Mouse (Mus musculus): ENCODE data around the gene Ranbp6. TPM values are rescaled to one million over a fixed set of nuclear protein-coding genes. Genes with fewer than 3 reads are reported as not detected.
A peak's percentile ranks its signal among the peaks of the same experiment; 100 is the strongest.

The Ranbp6 gene
- polyA plus RNA-seq, 1 experiment = 15.9 TPM

- no peak overlapping the region for H3K27ac ChIP-seq (ENCODE audit: insufficient read depth, low read length)
- H3K4me1 ChIP-seq (ENCODE audit: control insufficient read depth, insufficient read depth, low read length) = no peaks in the 10 kb centered on the region
- H3K4me3 ChIP-seq (ENCODE audit: insufficient read depth, low read length) = no peak overlapping the region
- TF ChIP-seq POLR2A (IDR thresholded peaks at IDR 0.05; ENCODE audit: extremely low read depth, insufficient read depth, low read length) (no peak), CTCF (IDR thresholded peaks at IDR 0.05; ENCODE audit: extremely low read depth, insufficient read depth, low read length) (no peak)
Measured at GRCm38 (mm10) chr19:29823456-29824010, 10.8 kb upstream of the Ranbp6 start.

- no peak overlapping the region for H3K27ac ChIP-seq (ENCODE audit: insufficient read depth, low read length)
- H3K4me3 ChIP-seq (ENCODE audit: insufficient read depth, low read length) = no peak overlapping the region
- no peaks in the 10 kb centered on the region for H3K4me1 ChIP-seq (ENCODE audit: control insufficient read depth, insufficient read depth, low read length)
- TF ChIP-seq CTCF (IDR thresholded peaks at IDR 0.05; ENCODE audit: extremely low read depth, insufficient read depth, low read length) = peak; percentile 57
- no peak for TF ChIP-seq POLR2A (IDR thresholded peaks at IDR 0.05; ENCODE audit: extremely low read depth, insufficient read depth, low read length)
Measured at GRCm38 (mm10) chr19:29820966-29821365, 8.2 kb upstream of the Ranbp6 start.

GRCm38 (mm10) chr19:29810022-29810421 is 2.8 kb downstream of the Ranbp6 start:
- no peak overlapping the region for H3K27ac ChIP-seq (ENCODE audit: insufficient read depth, low read length)
- no peak for TF ChIP-seq POLR2A (IDR thresholded peaks at IDR 0.05; ENCODE audit: extremely low read depth, insufficient read depth, low read length)
- TF ChIP-seq CTCF (IDR thresholded peaks at IDR 0.05; ENCODE audit: extremely low read depth, insufficient read depth, low read length) = no peak
- H3K4me1 ChIP-seq (ENCODE audit: control insufficient read depth, insufficient read depth, low read length) = peaks cover 5% of the 10 kb centered on the region
- no peak overlapping the region for H3K4me3 ChIP-seq (ENCODE audit: insufficient read depth, low read length)

GRCm38 (mm10) chr19:29805917-29806785 is 6.6 kb downstream of the Ranbp6 start, which contains the start of gene 9930021J03Rik:
9930021J03Rik (minus strand) TSS chr19:29805989.
- TF ChIP-seq POLR2A (IDR thresholded peaks at IDR 0.05; ENCODE audit: extremely low read depth, insufficient read depth, low read length) = peak; percentile 69; the same call in 1 of the 2 replicates
- TF ChIP-seq CTCF (IDR thresholded peaks at IDR 0.05; ENCODE audit: extremely low read depth, insufficient read depth, low read length) = no peak
- Histone ChIP-seq H3K27ac (ENCODE audit: insufficient read depth, low read length) (peak within 1 kb of the TSS; percentile 39; the same call in 1 of the 2 replicates), H3K4me1 (ENCODE audit: control insufficient read depth, insufficient read depth, low read length) (peaks cover 4% of the 10 kb centered on the region), H3K4me3 (ENCODE audit: insufficient read depth, low read length) (peak within 1 kb of the TSS; percentile 57)

GRCm38 (mm10) chr19:29805101-29805916 is 7.5 kb downstream of the Ranbp6 start:
- Histone ChIP-seq H3K4me3 (ENCODE audit: insufficient read depth, low read length) (peak overlapping the region; percentile 57), H3K4me1 (ENCODE audit: control insufficient read depth, insufficient read depth, low read length) (peaks cover 4% of the 10 kb centered on the region), H3K27ac (ENCODE audit: insufficient read depth, low read length) (peak overlapping the region; percentile 39; the same call in 1 of the 2 replicates)
- TF ChIP-seq POLR2A (IDR thresholded peaks at IDR 0.05; ENCODE audit: extremely low read depth, insufficient read depth, low read length) (no peak), CTCF (IDR thresholded peaks at IDR 0.05; ENCODE audit: extremely low read depth, insufficient read depth, low read length) (no peak)

GRCm38 (mm10) chr19:29803946-29804345 is 8.8 kb downstream of the Ranbp6 start:
- peaks cover 3% of the 10 kb centered on the region for H3K4me1 ChIP-seq (ENCODE audit: control insufficient read depth, insufficient read depth, low read length)
- TF ChIP-seq CTCF (IDR thresholded peaks at IDR 0.05; ENCODE audit: extremely low read depth, insufficient read depth, low read length) (no peak), POLR2A (IDR thresholded peaks at IDR 0.05; ENCODE audit: extremely low read depth, insufficient read depth, low read length) (no peak)
- peak overlapping the region; percentile 17; the same call in 1 of the 2 replicates for H3K4me3 ChIP-seq (ENCODE audit: insufficient read depth, low read length)
- H3K27ac ChIP-seq (ENCODE audit: insufficient read depth, low read length) = no peak overlapping the region

GRCm38 (mm10) chr19:29797371-29797770 is 15.4 kb downstream of the Ranbp6 start:
- H3K4me3 ChIP-seq (ENCODE audit: insufficient read depth, low read length) = no peak overlapping the region
- H3K27ac ChIP-seq (ENCODE audit: insufficient read depth, low read length) = no peak overlapping the region
- TF ChIP-seq POLR2A (IDR thresholded peaks at IDR 0.05; ENCODE audit: extremely low read depth, insufficient read depth, low read length) (no peak), CTCF (IDR thresholded peaks at IDR 0.05; ENCODE audit: extremely low read depth, insufficient read depth, low read length) (no peak)
- no peaks in the 10 kb centered on the region; the same call in 1 of the 2 replicates for H3K4me1 ChIP-seq (ENCODE audit: control insufficient read depth, insufficient read depth, low read length)

- H3K4me1 ChIP-seq (ENCODE audit: control insufficient read depth, insufficient read depth, low read length) = no peaks in the 10 kb centered on the region
- TF ChIP-seq POLR2A (IDR thresholded peaks at IDR 0.05; ENCODE audit: extremely low read depth, insufficient read depth, low read length) (no peak), CTCF (IDR thresholded peaks at IDR 0.05; ENCODE audit: extremely low read depth, insufficient read depth, low read length) (no peak)
Measured at GRCm38 (mm10) chr19:29787997-29788396, 24.8 kb downstream of the Ranbp6 start.

GRCm38 (mm10) chr19:29782914-29783313 is 29.9 kb downstream of the Ranbp6 start:
- no peak overlapping the region for H3K27ac ChIP-seq (ENCODE audit: insufficient read depth, low read length)
- no peak overlapping the region for H3K4me3 ChIP-seq (ENCODE audit: insufficient read depth, low read length)
- TF ChIP-seq POLR2A (IDR thresholded peaks at IDR 0.05; ENCODE audit: extremely low read depth, insufficient read depth, low read length) = no peak
- no peak for TF ChIP-seq CTCF (IDR thresholded peaks at IDR 0.05; ENCODE audit: extremely low read depth, insufficient read depth, low read length)

More at GRCm38 (mm10) chr19:29787997-29788396, 24.8 kb downstream of the Ranbp6 start:
- no peak overlapping the region for H3K4me3 ChIP-seq (ENCODE audit: insufficient read depth, low read length)
- H3K27ac ChIP-seq (ENCODE audit: insufficient read depth, low read length) = no peak overlapping the region

More at GRCm38 (mm10) chr19:29782914-29783313, 29.9 kb downstream of the Ranbp6 start:
- H3K4me1 ChIP-seq (ENCODE audit: control insufficient read depth, insufficient read depth, low read length) = no peaks in the 10 kb centered on the region

Other genes with a start within 250 kb of the Ranbp6 start
- gene Ermp1, start 164.6 kb downstream of the Ranbp6 start, polyA plus RNA-seq (2012; rRNA removed) = 27.5 and 28.2 TPM in 2 replicates
- not detected in 2 replicates for gene Mlana, start 115.2 kb downstream of the Ranbp6 start, polyA plus RNA-seq (2012; rRNA removed)
- 27.0 and 27.4 TPM in 2 replicates for gene 9930021J03Rik, start 7.0 kb downstream of the Ranbp6 start, polyA plus RNA-seq (2012; rRNA removed)
- 34.3 and 37.2 TPM in 2 replicates for gene Il33, start 112.1 kb upstream of the Ranbp6 start, polyA plus RNA-seq (2012; rRNA removed)
- not detected in 2 replicates for gene Trpd52l3, start 190.8 kb upstream of the Ranbp6 start, polyA plus RNA-seq (2012; rRNA removed)
- 67.3 and 69.1 TPM in 2 replicates for gene Uhrf2, start 217.5 kb upstream of the Ranbp6 start, polyA plus RNA-seq (2012; rRNA removed)